Mouse (Mus musculus) spleen, postnatal 0 days (tissue): ENCODE data around the gene Hes5. TPM values are rescaled to one million over a fixed set of nuclear protein-coding genes. Genes with fewer than 3 reads are reported as not detected.

Experiments used
- polyA plus RNA-seq: library from polyadenylated mRNA; unstranded; fragments of >200 nt; fragmentation: Nextera tagmentation; extraction: Ambion mirVana; gene quantifications from 2 replicates; pipeline ENCODE4 v1.2.1, GENCODE M21; 2015

The Hes5 gene
- 0.52 and 0.62 TPM in 2 replicates for polyA plus RNA-seq

DNA sequence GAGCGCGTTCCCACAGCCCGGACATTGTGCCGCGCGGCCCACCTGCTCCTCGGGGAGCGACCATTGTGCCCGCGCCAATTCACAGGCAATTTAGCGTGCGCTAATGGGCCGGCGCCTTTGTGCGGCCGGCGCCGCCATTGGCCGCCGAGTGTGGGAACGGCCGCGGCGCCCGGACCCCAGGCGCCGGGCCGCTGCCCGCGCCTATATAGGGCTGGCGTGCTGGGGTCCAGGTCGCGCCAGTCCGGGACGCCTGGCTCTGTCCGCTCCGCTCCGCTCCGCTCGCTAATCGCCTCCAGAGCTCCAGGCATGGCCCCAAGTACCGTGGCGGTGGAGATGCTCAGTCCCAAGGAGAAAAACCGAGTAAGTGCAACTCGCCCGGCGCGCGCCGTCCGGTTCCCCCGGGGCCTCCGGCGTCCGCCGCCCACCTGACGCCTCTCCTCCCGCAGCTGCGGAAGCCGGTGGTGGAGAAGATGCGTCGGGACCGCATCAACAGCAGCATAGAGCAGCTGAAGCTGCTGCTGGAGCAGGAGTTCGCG lies at the start of gene Hes5:
Gene Hes5, plus strand, starts transcription at position 234 of the 536 bp plus-strand sequence.

DNA sequence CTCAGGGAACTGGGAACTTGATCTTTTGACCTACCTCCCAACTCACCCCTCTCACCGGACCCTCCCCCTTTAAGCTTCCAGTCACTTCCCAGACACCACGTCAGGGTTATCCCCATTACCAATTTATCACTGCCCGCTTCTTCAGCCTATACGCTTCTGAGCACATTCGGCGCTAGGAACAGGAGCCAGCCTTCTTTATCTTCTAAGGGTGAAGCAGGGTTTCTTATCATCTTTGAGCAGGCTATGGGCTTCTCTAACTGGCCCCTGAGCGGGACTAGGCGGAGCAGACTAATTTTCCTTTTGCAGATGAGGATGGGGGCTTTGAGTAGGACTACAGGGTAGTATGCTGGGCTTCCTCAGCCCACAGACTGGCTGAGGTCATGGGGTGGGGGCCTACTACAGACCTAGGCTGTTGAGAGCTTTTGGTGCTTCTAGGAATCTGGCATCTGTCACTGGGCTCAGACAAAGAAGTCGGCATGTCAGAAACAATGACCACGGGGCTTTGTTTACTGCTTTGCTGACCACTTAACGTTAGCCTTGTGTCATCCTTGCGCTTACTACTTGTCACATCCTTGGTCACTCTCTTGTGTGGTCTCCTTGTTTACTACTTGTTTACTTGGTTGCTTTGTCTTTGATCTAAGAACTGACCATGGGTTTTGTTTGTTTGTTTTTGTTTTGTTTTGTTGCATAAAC lies 32.2 kb upstream of the Hes5 start, which contains the start of gene Tnfrsf14:
Gene Tnfrsf14, minus strand, starts transcription at position 169 of the 693 bp plus-strand sequence.

DNA sequence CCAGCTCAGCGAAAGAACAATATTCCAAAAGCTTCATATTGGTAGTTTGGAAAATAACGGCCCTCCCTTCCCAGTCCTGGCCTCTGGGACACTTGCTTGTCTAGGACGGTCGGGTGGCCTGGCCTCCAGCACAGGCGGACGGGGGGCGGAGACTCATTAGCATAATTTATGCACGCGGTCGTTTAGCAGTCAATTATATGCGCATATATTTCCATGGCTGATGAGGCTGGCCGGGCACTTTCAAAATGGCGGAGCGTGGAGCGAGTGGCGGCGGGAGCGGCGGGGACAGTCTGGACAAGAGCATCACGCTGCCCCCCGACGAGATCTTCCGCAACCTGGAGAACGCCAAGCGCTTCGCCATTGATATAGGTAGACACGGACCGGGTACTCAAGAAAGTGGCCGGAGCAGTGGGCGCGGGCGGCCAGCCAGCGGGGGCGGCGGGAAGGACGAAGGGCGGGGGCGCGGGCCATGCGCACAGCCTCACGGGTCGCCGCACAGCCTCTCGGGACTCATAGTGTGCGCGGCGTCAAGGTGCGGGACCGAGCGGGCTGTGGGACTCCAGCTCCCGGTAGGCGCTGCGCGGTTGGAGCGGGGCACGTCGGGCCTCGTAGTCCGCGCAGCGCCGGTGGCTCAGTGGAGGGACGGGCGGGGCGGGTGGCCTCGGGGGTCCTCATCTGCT lies 3.3 kb downstream of the Hes5 start, which contains the start of gene Pank4:
Gene Pank4, plus strand, starts transcription at position 223 of the 680 bp plus-strand sequence.

Other genes starting within 250 kb of the Hes5 start
- 0.05 TPM in 2 replicates for gene Ttc34, start 123.5 kb upstream of the Hes5 start, polyA plus RNA-seq
- gene Mmel1, start 91.3 kb upstream of the Hes5 start, polyA plus RNA-seq: 1.3 and 1.5 TPM in 2 replicates
- 17.6 and 26.8 TPM in 2 replicates for gene Fam213b, start 61.8 kb upstream of the Hes5 start, polyA plus RNA-seq
- gene Tnfrsf14, start 32.4 kb upstream of the Hes5 start, polyA plus RNA-seq: 55.5 and 59.7 TPM in 2 replicates
- gene Pank4, start 3.2 kb downstream of the Hes5 start, polyA plus RNA-seq: 32.0 and 32.2 TPM in 2 replicates
- gene Plch2, start 95.9 kb downstream of the Hes5 start, polyA plus RNA-seq: 0.17 TPM in 1 of 2 replicates, not detected in the other
- 5.8 and 6.6 TPM in 2 replicates for gene Pex10, start 106.1 kb downstream of the Hes5 start, polyA plus RNA-seq
- 91.1 and 94.1 TPM in 2 replicates for gene Rer1, start 125.5 kb downstream of the Hes5 start, polyA plus RNA-seq
- 1.8 and 2.0 TPM in 2 replicates for gene Morn1, start 125.7 kb downstream of the Hes5 start, polyA plus RNA-seq